Mouse (Mus musculus) hindbrain, embryonic 15.5 days (tissue): Measurements from ENCODE around the gene Spcs2. TPM values are rescaled to one million over a fixed set of nuclear protein-coding genes. Genes with fewer than 3 reads are reported as not detected.

Experiments used
- ATAC-seq: fragments of 200-750 bp; cut with Nextera tagmentation; 2 replicates; pipeline ENCODE4 v1.8.0; 2017; ENCODE audit warnings: low read depth, moderate number of reproducible peaks, moderate TSS enrichment; ENCODE audit not compliant: low FRiP score
- H3K27ac ChIP-seq: fragments of 300-500 bp; sonication (generic); replicated peaks from 2 replicates; pipeline ENCODE4 v1.5.1; 2015; ENCODE audit warnings: mild to moderate bottlenecking, inconsistent platforms
- H3K27me3 ChIP-seq: fragments of 300-500 bp; sonication (generic); 2 replicates; pipeline ENCODE4 v1.6.1; 2015; ENCODE audit warnings: control low read depth, inconsistent platforms
- H3K36me3 ChIP-seq: fragments of 300-500 bp; sonication (generic); 2 replicates; pipeline ENCODE4 v1.6.1; 2015; ENCODE audit warnings: control low read depth, inconsistent platforms
- H3K4me1 ChIP-seq: fragments of 300-500 bp; sonication (generic); replicated peaks from 2 replicates; pipeline ENCODE4 v1.6.1; 2015; ENCODE audit warnings: control low read depth, inconsistent platforms
- H3K4me2 ChIP-seq: fragments of 300-500 bp; sonication (generic); 2 replicates; pipeline ENCODE4 v1.6.1; 2015; ENCODE audit warnings: moderate library complexity, mild to moderate bottlenecking, inconsistent platforms
- H3K4me3 ChIP-seq: fragments of 300-500 bp; sonication (generic); 2 replicates; pipeline ENCODE4 v1.5.1; 2015; ENCODE audit warnings: mild to moderate bottlenecking, inconsistent platforms
- H3K9ac ChIP-seq: fragments of 300-500 bp; sonication (generic); 2 replicates; pipeline ENCODE4 v1.6.1; 2015; ENCODE audit warnings: inconsistent platforms
- H3K9me3 ChIP-seq: fragments of 300-500 bp; sonication (generic); 2 replicates; pipeline ENCODE4 v1.6.1; 2016; ENCODE audit warnings: control low read depth, inconsistent platforms
- WGBS: fragments of 180-500 bp; shearing (Covaris S2); methylation state at CpG from one replicate; pipeline ENCODE4 v1.1.7; 2015; 5-methylcytosine and 5-hydroxymethylcytosine counted together
- polyA plus RNA-seq: library from polyadenylated mRNA; unstranded; fragments of >200 nt; fragmentation: Nextera tagmentation; extraction: Ambion mirVana; gene quantifications from 2 replicates; pipeline ENCODE4 v1.2.1, GENCODE M21; 2015

Spcs2 gene
- polyA plus RNA-seq, 1 experiment from 2014 or later: 276 TPM

DNA sequence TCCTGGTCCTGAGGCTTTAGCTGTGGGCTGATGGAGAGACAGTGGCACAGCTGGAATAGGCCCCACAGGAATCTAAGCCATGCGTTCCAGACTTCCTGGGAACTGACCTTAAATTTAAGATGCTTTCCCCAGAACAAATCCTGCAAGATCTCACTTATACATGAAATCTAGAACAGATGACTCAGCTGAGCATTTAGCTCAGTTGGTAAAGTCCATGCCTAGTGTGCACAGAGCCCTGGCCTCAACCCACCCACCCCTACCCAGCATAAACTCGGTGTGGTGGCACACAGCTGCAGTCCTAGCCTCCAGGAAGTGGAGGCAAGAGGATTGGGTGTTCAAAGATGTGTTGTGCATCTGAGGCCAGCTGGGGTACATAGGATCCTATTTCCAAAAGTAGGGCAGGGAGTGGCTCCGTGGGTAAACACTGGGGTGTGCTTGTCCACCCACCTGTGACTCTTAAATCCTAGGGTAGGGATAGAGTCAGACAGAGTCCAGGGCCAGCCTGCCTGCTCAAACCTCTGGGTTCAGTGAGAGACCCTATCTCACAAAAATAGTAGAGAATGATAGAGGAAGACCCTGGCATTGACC is 27.0 kb upstream of the Spcs2 start:
- no peaks in the 10 kb centered on the region for H3K9me3 ChIP-seq
- H3K4me1 ChIP-seq: peaks cover 16% of the 10 kb centered on the region
- H3K4me2 ChIP-seq: no peak overlapping the region
- no peaks in the 10 kb centered on the region for H3K27me3 ChIP-seq
- 77% methylated on average over 3 of the region's 3 CpGs for WGBS
- no peak overlapping the region for H3K27ac ChIP-seq
- H3K4me3 ChIP-seq: no peak overlapping the region
- H3K36me3 ChIP-seq: no peaks in the 10 kb centered on the region
- H3K9ac ChIP-seq: no peak overlapping the region
- ATAC-seq: no peak

DNA sequence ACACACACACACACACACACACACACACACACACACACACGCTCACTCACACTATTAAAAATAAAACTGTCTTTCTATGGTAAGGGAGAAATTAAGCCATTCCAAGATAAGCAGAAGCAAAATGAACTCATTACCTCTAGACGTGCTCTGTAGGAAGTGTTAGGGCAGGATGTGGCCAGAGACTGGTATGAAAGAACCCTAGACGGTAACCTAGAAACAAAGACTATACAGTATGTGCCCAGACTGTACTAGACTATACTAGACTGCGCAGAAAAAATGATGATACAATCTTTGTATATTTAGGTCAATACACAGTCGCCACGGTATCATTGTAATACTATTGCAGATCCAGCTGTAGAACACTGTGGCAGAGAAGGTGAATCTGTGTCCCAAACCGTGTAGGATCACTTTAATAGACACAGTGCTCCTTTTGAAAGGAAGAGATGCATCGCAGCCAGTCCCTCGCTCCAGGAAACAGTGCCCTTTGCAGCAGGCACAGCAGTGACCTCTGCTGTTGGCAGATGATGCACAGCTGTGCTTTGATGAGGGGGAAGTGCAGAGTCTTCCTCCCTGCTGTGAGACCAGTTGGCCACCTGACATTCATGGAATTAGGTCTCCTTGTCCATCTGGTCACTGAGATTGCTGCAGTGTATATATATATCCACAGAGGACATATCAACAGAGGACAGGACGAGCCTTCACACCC is 26.1 kb upstream of the Spcs2 start:
- no peak for ATAC-seq
- no peaks in the 10 kb centered on the region for H3K9me3 ChIP-seq
- H3K27me3 ChIP-seq: no peaks in the 10 kb centered on the region
- H3K4me3 ChIP-seq: no peak overlapping the region
- no peak overlapping the region for H3K4me2 ChIP-seq
- H3K9ac ChIP-seq: no peak overlapping the region
- H3K36me3 ChIP-seq: no peaks in the 10 kb centered on the region
- no peak overlapping the region for H3K27ac ChIP-seq
- peaks cover 10% of the 10 kb centered on the region for H3K4me1 ChIP-seq
- 38% methylated on average over 10 of the region's 10 CpGs for WGBS

DNA sequence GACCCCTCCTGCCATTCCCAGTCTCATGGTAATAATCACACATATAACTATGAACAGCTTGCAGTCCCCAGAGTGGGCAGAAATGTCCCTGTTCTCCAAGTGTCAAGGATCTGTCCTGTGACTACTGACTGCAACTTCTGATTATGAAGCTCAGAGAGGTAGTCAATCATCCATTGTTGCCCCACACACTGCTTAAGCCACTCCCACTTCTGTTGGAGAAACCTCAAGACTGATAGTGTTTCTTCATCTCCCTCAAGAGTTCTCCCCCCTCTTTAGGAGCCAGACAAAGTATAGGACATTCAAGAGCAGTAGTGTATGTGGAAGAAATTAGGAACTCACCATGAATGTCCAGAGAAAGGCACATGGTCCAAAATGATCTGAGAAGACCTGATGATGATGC is 24.5 kb upstream of the Spcs2 start:
- no peak overlapping the region for H3K4me2 ChIP-seq
- H3K4me1 ChIP-seq: peaks cover 10% of the 10 kb centered on the region
- no peak overlapping the region for H3K9ac ChIP-seq
- no peaks in the 10 kb centered on the region for H3K9me3 ChIP-seq
- H3K4me3 ChIP-seq: no peak overlapping the region
- no peak overlapping the region for H3K27ac ChIP-seq
- no peaks in the 10 kb centered on the region for H3K27me3 ChIP-seq
- ATAC-seq: no peak
- H3K36me3 ChIP-seq: no peaks in the 10 kb centered on the region

DNA sequence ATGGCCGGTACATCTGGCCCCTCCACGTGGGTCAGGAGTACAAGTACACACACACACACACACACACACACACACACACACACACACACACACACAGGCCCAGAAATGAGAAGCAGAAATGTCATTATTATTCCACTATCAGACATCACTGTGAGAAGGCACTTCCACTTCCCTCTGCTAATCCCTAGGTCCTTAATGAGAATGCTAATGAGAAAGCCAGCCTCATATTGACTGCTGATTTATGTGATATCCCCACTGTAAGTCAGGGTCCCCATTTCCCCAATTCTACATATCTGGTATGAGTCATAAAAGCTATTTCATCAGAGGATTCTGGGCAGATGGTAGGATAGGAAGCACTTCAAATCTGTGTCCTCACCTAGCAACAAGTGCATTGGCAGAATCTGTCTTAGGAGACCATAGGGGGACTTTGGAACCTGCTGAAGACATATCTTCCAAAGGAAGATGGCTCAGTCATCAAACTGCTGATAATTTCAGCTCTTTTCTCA is 24.0 kb upstream of the Spcs2 start:
- ATAC-seq: no peak
- WGBS: 70% methylated on average over 2 of the region's 2 CpGs

DNA sequence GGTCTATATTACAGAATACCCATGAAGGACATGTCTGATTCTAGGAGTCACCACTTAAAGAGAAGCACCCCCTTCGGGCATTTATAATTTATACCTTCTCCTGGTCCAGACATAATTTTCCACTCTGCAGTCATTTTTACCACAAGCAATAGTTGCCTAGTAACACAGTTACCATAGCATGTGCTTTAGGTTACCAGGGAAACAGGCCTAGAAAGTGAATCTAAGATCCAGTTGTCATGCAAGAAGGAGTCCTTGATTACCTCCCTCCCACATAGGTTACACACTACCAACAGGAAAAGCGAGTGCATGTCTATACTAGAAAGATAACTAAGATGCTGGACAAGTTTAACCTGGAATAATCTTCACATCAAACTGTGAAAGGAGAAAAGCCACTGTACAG is 15.0 kb upstream of the Spcs2 start:
- no peak for ATAC-seq
- 44% methylated on average over 2 of the region's 2 CpGs for WGBS

More for the DNA sequence above, 24.0 kb upstream of the Spcs2 start:
- no peak overlapping the region for H3K9ac ChIP-seq
- no peaks in the 10 kb centered on the region for H3K36me3 ChIP-seq
- no peaks in the 10 kb centered on the region for H3K9me3 ChIP-seq
- H3K4me3 ChIP-seq: no peak overlapping the region
- no peak overlapping the region for H3K4me2 ChIP-seq
- H3K27ac ChIP-seq: no peak overlapping the region
- H3K27me3 ChIP-seq: no peaks in the 10 kb centered on the region
- H3K4me1 ChIP-seq: peaks cover 10% of the 10 kb centered on the region

DNA sequence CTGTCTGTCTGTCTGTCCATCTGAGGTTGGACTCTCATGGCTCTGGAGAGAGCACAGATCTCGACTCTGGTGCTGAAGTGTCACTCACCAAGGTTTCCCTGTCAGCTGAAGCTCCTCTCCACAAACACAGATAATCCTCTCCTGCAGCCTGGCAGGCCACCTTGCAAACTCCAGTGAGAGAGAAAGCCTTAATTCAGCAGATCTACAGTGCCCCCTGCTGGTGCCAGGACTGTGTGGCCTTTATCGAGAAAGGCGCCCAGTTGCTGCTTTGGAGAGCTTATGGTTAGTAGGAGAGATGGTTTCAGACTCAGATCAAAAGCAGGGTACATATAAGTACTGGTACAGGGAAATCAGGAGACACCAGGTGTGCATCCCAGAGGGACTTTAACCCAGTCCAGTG is 13.1 kb upstream of the Spcs2 start:
- Histone ChIP-seq H3K27me3 (no peaks in the 10 kb centered on the region), H3K36me3 (no peaks in the 10 kb centered on the region), H3K4me3 (no peak overlapping the region), H3K4me2 (no peak overlapping the region), H3K27ac (no peak overlapping the region), H3K9me3 (no peaks in the 10 kb centered on the region), H3K9ac (no peak overlapping the region), H3K4me1 (peaks cover 11% of the 10 kb centered on the region; the same call in 1 of the 2 replicates)
- WGBS: 1% methylated on average over 3 of the region's 3 CpGs
- peak; percentile 63; the same call in 1 of the 2 replicates for ATAC-seq

More for the DNA sequence above, 15.0 kb upstream of the Spcs2 start:
- H3K27ac ChIP-seq: no peak overlapping the region; the same call in 1 of the 2 replicates
- no peak overlapping the region for H3K4me3 ChIP-seq
- H3K4me2 ChIP-seq: no peak overlapping the region
- H3K36me3 ChIP-seq: no peaks in the 10 kb centered on the region
- H3K27me3 ChIP-seq: no peaks in the 10 kb centered on the region
- no peaks in the 10 kb centered on the region for H3K9me3 ChIP-seq
- H3K4me1 ChIP-seq: peaks cover 11% of the 10 kb centered on the region; the same call in 1 of the 2 replicates
- H3K9ac ChIP-seq: no peak overlapping the region

DNA sequence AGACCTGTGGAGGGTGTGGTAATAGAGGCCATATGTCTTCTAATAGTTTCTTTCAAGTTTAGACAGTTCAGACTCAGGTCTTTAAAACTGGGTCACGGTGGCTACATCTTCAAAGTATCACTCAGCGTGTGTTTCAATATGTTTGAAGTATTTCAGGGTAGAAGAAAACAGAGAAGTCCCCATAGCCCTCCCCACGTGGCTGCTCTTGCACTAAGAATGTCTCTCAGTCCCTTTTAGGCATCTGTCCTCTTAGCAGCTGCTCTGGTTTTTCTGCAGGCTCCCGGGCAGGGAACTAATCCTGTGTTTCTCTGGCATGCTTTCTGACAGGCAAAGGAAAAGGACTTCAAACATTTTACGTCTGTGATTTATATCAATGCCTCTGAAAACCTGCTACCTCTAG is 12.6 kb upstream of the Spcs2 start:
- no peak for ATAC-seq

DNA sequence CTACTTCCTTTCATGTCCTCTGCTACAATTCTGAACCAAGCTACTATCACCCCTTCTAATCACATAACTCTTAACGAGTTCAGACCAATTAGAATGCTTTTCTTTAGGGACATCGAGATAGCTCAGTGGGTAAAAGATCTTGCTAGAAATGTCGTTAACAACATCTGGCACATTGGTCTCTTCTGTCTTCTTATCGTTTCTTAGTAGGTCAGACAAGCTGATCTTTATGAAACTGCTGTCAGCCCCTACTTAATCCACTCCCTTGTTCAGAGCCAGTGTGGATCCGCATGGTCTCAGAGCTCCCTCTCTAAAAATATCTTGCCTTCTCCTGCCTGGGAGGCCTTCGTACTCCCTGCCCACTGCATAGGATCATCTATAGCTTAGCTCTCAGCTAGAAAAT is 10.7 kb upstream of the Spcs2 start:
- no peak for ATAC-seq
- no peak overlapping the region for H3K27ac ChIP-seq
- no peak overlapping the region for H3K4me2 ChIP-seq
- no peak overlapping the region for H3K9ac ChIP-seq
- H3K36me3 ChIP-seq: no peaks in the 10 kb centered on the region
- H3K27me3 ChIP-seq: no peaks in the 10 kb centered on the region
- 70% methylated on average over 6 of the region's 6 CpGs for WGBS
- peaks cover 11% of the 10 kb centered on the region; the same call in 1 of the 2 replicates for H3K4me1 ChIP-seq
- no peak overlapping the region for H3K4me3 ChIP-seq
- no peaks in the 10 kb centered on the region for H3K9me3 ChIP-seq

More for the DNA sequence above, 12.6 kb upstream of the Spcs2 start:
- H3K9ac ChIP-seq: no peak overlapping the region
- no peaks in the 10 kb centered on the region for H3K27me3 ChIP-seq
- no peaks in the 10 kb centered on the region for H3K9me3 ChIP-seq
- H3K4me3 ChIP-seq: no peak overlapping the region
- H3K27ac ChIP-seq: no peak overlapping the region
- H3K4me2 ChIP-seq: no peak overlapping the region
- H3K36me3 ChIP-seq: no peaks in the 10 kb centered on the region
- H3K4me1 ChIP-seq: peaks cover 11% of the 10 kb centered on the region; the same call in 1 of the 2 replicates
- 55% methylated on average over 5 of the region's 5 CpGs for WGBS

DNA sequence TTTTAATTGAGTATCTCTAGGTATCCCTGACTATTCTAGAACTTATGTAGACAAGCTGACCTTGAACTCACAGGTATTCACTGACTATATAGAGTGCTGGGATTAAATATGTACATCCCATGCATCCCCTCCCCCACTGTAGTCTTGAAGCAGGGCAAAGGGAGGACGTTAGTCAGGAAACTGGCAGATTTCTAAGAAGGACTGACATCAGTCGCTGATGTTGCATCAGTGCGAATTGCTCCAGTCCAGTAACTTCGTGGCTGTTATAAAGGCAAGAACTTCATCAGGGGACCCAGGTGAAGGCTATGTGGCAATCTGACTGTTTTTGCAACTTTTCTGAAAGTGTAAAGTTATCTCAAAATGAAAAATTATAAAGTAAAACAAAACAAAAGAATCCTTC is 6.0 kb upstream of the Spcs2 start:
- H3K9me3 ChIP-seq: no peaks in the 10 kb centered on the region
- no peak overlapping the region for H3K4me3 ChIP-seq
- no peak for ATAC-seq
- H3K4me2 ChIP-seq: no peak overlapping the region
- H3K4me1 ChIP-seq: no peaks in the 10 kb centered on the region
- H3K36me3 ChIP-seq: no peaks in the 10 kb centered on the region
- no peak overlapping the region for H3K9ac ChIP-seq
- 75% methylated on average over 4 of the region's 4 CpGs for WGBS
- no peaks in the 10 kb centered on the region for H3K27me3 ChIP-seq
- no peak overlapping the region for H3K27ac ChIP-seq

DNA sequence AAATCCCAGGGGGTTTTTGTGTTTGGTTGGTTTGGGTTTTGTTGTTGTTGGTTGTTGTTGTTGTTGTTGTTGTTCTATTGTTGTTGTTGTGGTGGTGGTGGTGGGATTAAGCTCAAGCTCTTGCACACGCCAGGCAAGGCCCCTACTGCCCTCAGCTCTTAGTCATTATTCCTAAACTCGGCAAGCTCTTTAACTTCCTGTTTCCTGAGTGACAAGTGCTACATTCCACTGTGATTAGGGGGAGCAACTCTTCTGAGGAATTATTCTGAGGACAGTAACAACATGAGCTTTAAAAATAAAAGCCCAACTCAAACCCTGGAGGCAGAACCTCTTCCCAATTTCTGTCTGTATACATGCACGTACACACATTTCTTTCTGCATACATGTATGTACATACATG is 2.0 kb upstream of the Spcs2 start:
- Histone ChIP-seq H3K4me3 (no peak overlapping the region), H3K36me3 (no peaks in the 10 kb centered on the region), H3K9me3 (no peaks in the 10 kb centered on the region), H3K4me2 (no peak overlapping the region), H3K27ac (no peak overlapping the region), H3K4me1 (no peaks in the 10 kb centered on the region), H3K9ac (no peak overlapping the region), H3K27me3 (no peaks in the 10 kb centered on the region)
- no peak for ATAC-seq
- 51% methylated on average over 3 of the region's 3 CpGs for WGBS

DNA sequence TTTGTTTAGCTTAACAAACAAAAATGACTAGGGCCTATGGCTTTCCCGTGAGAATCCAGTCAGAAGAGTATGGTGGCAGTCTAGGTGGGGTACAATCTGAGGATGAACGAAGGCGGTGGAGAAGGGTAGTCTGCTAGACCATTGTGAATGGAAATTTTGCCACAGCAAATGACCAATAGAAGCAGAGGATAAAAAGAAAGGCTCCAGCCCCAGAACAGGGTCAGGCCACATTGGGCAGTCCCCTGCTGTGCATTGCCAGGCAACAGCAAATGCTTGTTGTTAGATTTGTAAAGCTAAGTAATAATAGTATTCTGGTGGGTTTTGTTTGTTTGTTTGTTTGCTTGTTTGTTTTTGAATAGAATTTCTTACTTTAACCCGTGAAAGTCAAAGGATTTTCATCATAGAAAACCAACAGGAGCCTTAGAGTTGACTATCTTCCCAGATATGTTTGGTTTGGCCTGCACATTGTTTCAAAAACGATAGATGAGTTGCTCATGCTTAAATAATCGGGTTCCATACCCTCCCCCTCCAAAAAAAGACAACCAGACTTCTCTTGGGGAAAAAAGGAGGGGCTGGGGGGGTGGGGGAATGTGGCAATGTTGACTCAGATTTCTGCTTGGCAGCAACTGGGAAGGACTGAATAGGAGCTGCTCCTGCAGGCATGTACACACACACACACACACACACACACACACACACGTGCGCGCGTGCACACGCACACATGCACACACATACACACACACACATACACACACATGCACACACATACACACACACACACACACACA is 1.2 kb upstream of the Spcs2 start:
- H3K36me3 ChIP-seq: no peaks in the 10 kb centered on the region
- whole genome bisulfite sequencing: 42% methylated on average over 9 of the region's 11 CpGs
- no peak for ATAC-seq

More for the DNA sequence above, 1.2 kb upstream of the Spcs2 start:
- no peaks in the 10 kb centered on the region for H3K4me1 ChIP-seq
- H3K4me3 ChIP-seq: no peak overlapping the region
- H3K27ac ChIP-seq: no peak overlapping the region
- H3K9ac ChIP-seq: no peak overlapping the region
- no peak overlapping the region for H3K4me2 ChIP-seq
- no peaks in the 10 kb centered on the region for H3K9me3 ChIP-seq
- H3K27me3 ChIP-seq: no peaks in the 10 kb centered on the region
